Mouse (Mus musculus) liver, adult 2 months (tissue): ENCODE measurements around the gene Krtcap2. TPM values are rescaled to one million over a fixed set of nuclear protein-coding genes. Genes with fewer than 3 reads are reported as not detected.

Experiments
- DNase-seq: peaks from one replicate; pipeline ENCODE4 v3.0.0-alpha.2; 2011; ENCODE audit warnings: low read depth, low spot score; ENCODE audit errors: extremely low read depth
- H3K27ac ChIP-seq: fragments of 200-500 bp; replicated peaks from 2 replicates; pipeline ENCODE4 v1.5.1; 2012; ENCODE audit warnings: low read depth, mild to moderate bottlenecking, control low read depth, inconsistent platforms, low read length; ENCODE audit not compliant: insufficient read depth
- H3K27me3 ChIP-seq: fragments of 200-500 bp; 2 replicates; pipeline ENCODE4 v1.6.1; 2012; ENCODE audit warnings: mild to moderate bottlenecking, moderate library complexity, low read length, inconsistent platforms; ENCODE audit not compliant: control insufficient read depth, insufficient read depth
- H3K36me3 ChIP-seq: fragments of 200-500 bp; 2 replicates; pipeline ENCODE4 v1.6.1; 2012; ENCODE audit warnings: low read length, inconsistent platforms; ENCODE audit not compliant: control insufficient read depth, insufficient read depth
- H3K4me1 ChIP-seq: fragments of 200-500 bp; 2 replicates; pipeline ENCODE4 v1.6.1; 2011; ENCODE audit warnings: low read length; ENCODE audit not compliant: control insufficient read depth, insufficient read depth
- H3K4me3 ChIP-seq: fragments of 200-500 bp; 2 replicates; pipeline ENCODE4 v1.5.1; 2011; ENCODE audit warnings: low read depth, mild to moderate bottlenecking, control low read depth, low read length, moderate library complexity; ENCODE audit not compliant: insufficient read depth
- H3K79me2 ChIP-seq: fragments of 200-500 bp; 2 replicates; pipeline ENCODE4 v1.6.1; 2012; ENCODE audit warnings: inconsistent platforms, mild to moderate bottlenecking, low read length, moderate library complexity; ENCODE audit not compliant: control insufficient read depth, insufficient read depth
- H3K9ac ChIP-seq: fragments of 200-500 bp; 2 replicates; pipeline ENCODE4 v1.6.1; 2012; ENCODE audit warnings: low read depth, mild to moderate bottlenecking, control low read depth, inconsistent platforms, low read length
- CTCF ChIP-seq: fragments of 200-500 bp; IDR thresholded peaks from 2 replicates; pipeline ENCODE4 v1.5.1; 2011; ENCODE audit warnings: low read depth, low read length, control low read depth
- POLR2A ChIP-seq: fragments of 200-500 bp; IDR thresholded peaks from 2 replicates; pipeline ENCODE4 v1.6.1; 2011; ENCODE audit warnings: low read length, control low read depth; ENCODE audit not compliant: insufficient read depth; ENCODE audit errors: extremely low read depth
- WGBS: fragments of 180-500 bp; shearing (Covaris S2); methylation state at CpG from one replicate; pipeline ENCODE4 v1.1.7; 2018; 5-methylcytosine and 5-hydroxymethylcytosine counted together
- polyA plus RNA-seq: library from polyadenylated mRNA; depleted of rRNA; stranded (reverse); fragments of >200 nt; gene quantifications from 2 replicates; pipeline ENCODE4 v1.2.3, GENCODE M21; 2012
- total RNA-seq: library from RNA; depleted of rRNA; stranded (reverse); fragments of >200 nt; gene quantifications from 2 replicates; pipeline ENCODE4 v1.2.3, GENCODE M21; 2014

Krtcap2 gene
- total and polyA plus RNA-seq, 2 experiments: 45.1 to 197 TPM

- no peak overlapping the region for H3K27ac ChIP-seq
- TF ChIP-seq CTCF: no peak
- TF ChIP-seq POLR2A: no peak
- WGBS: 50% methylated on average over 8 of the region's 8 CpGs
- H3K36me3 ChIP-seq: no peaks in the 10 kb centered on the region
- no peaks in the 10 kb centered on the region for H3K4me1 ChIP-seq
- DNase-seq: no peak
- H3K9ac ChIP-seq: no peak overlapping the region
- H3K27me3 ChIP-seq: no peaks in the 10 kb centered on the region
- H3K79me2 ChIP-seq: no peaks in the 10 kb centered on the region
- H3K4me3 ChIP-seq: no peak overlapping the region
Measured at GRCm38 (mm10) chr3:89219546-89219945, 26.2 kb upstream of the Krtcap2 start.

- Histone ChIP-seq H3K27me3 (no peaks in the 10 kb centered on the region), H3K4me1 (no peaks in the 10 kb centered on the region), H3K27ac (no peak overlapping the region), H3K79me2 (no peaks in the 10 kb centered on the region), H3K9ac (no peak overlapping the region), H3K4me3 (no peak overlapping the region), H3K36me3 (no peaks in the 10 kb centered on the region)
- no peak for DNase-seq
- TF ChIP-seq POLR2A: no peak
- TF ChIP-seq CTCF: no peak
- 95% methylated on average over 5 of the region's 5 CpGs for WGBS
Measured at GRCm38 (mm10) chr3:89221167-89221566, 24.6 kb upstream of the Krtcap2 start.

GRCm38 (mm10) chr3:89224796-89225195 is 21.0 kb upstream of the Krtcap2 start:
- Histone ChIP-seq H3K4me3 (no peak overlapping the region), H3K36me3 (no peaks in the 10 kb centered on the region), H3K27me3 (0 out of 2 replicates have a peak, but pooled peaks cover 2% of the 10 kb centered on the region), H3K9ac (no peak overlapping the region), H3K4me1 (peaks cover 3% of the 10 kb centered on the region; the same call in 1 of the 2 replicates), H3K79me2 (no peaks in the 10 kb centered on the region), H3K27ac (no peak overlapping the region)
- 88% methylated on average over 11 of the region's 11 CpGs for WGBS
- no peak for DNase-seq
- no peak for TF ChIP-seq CTCF

GRCm38 (mm10) chr3:89225321-89225815 is 20.4 kb upstream of the Krtcap2 start:
- Histone ChIP-seq H3K27ac (no peak overlapping the region), H3K9ac (no peak overlapping the region), H3K79me2 (no peaks in the 10 kb centered on the region), H3K4me3 (no peak overlapping the region), H3K27me3 (0 out of 2 replicates have a peak, but pooled peaks cover 2% of the 10 kb centered on the region), H3K4me1 (peaks cover 3% of the 10 kb centered on the region; the same call in 1 of the 2 replicates), H3K36me3 (no peaks in the 10 kb centered on the region)
- no peak for DNase-seq
- 83% methylated on average over 12 of the region's 12 CpGs for WGBS
- no peak for TF ChIP-seq POLR2A
- TF ChIP-seq CTCF: no peak

- DNase-seq: no peak
- no peak overlapping the region for H3K27ac ChIP-seq
- H3K4me3 ChIP-seq: no peak overlapping the region
- H3K9ac ChIP-seq: no peak overlapping the region
- H3K36me3 ChIP-seq: no peaks in the 10 kb centered on the region
- H3K4me1 ChIP-seq: peaks cover 3% of the 10 kb centered on the region; the same call in 1 of the 2 replicates
- no peak for TF ChIP-seq CTCF
- TF ChIP-seq POLR2A: no peak
- no peaks in the 10 kb centered on the region for H3K79me2 ChIP-seq
- 0 out of 2 replicates have a peak, but pooled peaks cover 2% of the 10 kb centered on the region for H3K27me3 ChIP-seq
- 87% methylated on average over 4 of the region's 4 CpGs for WGBS
Measured at GRCm38 (mm10) chr3:89225918-89226317, 19.8 kb upstream of the Krtcap2 start.

- Histone ChIP-seq H3K9ac (no peak overlapping the region), H3K27ac (no peak overlapping the region), H3K4me3 (no peak overlapping the region), H3K79me2 (no peaks in the 10 kb centered on the region), H3K4me1 (peaks cover 3% of the 10 kb centered on the region; the same call in 1 of the 2 replicates), H3K36me3 (no peaks in the 10 kb centered on the region), H3K27me3 (0 out of 2 replicates have a peak, but pooled peaks cover 2% of the 10 kb centered on the region)
- TF ChIP-seq POLR2A: no peak
- no peak for TF ChIP-seq CTCF
- 68% methylated on average over 11 of the region's 11 CpGs for WGBS
- no peak for DNase-seq
Measured at GRCm38 (mm10) chr3:89226361-89226760, 19.4 kb upstream of the Krtcap2 start.
